Mouse (Mus musculus): Measurements from ENCODE around the gene Pcgf3. TPM values are rescaled to one million over a fixed set of nuclear protein-coding genes. Genes with fewer than 3 reads are reported as not detected.

Gene Pcgf3
- total RNA-seq, 2 experiments from 2014 or later, result 45.4 to 47.4 TPM

DNA sequence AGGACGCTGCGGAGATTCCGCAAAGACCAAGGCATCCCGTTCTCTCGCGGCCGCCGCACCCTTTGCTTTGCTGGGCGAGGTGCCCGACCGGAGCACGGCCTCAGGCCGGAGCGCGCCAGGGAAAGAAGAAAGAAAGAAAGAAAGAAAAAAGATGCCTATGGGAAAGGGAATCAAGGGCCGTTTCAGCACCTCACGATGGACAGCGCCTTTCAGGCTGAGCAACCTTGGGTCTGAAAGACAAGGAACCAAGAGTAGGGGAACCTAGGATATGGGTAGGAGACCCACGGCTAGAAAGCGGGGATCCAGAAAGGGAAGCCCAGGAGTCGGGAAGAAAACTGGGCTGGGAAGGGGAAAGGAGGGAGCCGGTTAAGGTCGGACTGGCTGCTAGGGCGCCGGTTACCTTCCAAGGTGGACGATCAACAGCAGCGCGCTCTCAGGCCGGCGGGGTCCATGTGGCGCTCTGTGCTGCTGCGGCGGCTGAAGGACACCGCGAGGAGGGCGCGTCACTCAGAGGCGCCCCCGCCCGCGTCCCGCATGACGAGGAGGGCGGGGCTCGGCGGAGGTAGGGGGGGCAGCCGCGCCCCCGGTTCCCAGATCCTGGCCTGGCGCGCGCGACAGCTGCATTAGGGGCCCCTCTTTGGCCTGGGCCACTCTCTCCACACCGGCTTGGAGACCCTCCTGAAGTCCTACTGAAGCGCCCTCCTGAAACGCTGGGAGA lies 88.6 kb downstream of the Pcgf3 start, which contains the start of gene Cplx1:
Gene Cplx1, minus strand, starts transcription at position 536 of the 718 bp plus-strand sequence.
- DNase-seq (ENCODE audit: low spot score in 2 of 2), result peak; percentile 69 to 73

DNA sequence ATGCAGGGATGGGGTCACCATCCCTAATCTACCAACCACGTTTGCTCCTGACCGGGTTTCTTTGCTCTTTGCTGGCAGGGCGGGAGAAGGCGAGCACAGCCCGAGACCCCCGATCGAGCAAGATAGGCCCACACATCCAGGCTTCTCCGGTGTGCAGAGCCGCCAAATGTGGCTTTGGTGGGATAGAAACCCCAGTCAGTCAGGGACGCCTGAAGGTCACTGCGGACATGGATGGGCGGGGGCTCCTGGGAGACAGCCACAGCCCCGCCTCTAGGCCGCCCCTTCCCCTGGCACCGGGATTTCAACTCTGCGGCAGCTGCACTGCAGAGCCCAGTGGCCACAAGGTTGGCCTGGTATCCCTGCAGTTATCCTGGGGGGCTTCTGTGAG lies 89.2 kb downstream of the Pcgf3 start:
- DNase-seq (ENCODE audit: low spot score in 2 of 2), result no peak

DNA sequence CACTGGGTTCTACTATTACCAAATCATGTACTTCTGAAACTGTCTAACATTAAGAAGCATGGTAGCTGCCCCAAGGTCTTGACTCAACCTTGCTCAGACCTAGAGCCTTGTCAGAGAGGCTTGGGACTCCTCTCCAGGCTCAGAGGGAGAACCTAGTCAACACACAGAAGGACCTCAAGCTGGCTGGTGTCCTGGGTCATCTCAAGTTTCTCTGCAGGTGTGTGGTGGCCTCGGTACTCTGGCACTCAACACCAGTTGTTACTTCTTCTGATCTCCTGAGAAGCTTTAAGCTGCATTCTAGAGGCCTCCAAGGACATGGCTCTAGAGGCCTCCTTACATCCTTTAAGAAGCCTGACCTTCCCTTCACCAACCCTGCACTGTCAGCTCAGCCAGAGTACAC lies 93.0 kb downstream of the Pcgf3 start:
- DNase-seq (ENCODE audit: low spot score in 2 of 2), result no peak

Other genes starting within 250 kb of the Pcgf3 start
- 10 to 100 TPM; 45.5 to 46.0 TPM for gene Dr1, start 192.3 kb upstream of the Pcgf3 start, total RNA-seq (2021)
- 10 to 100 TPM; 11.3 to 12.2 TPM for gene Pigg, start 148.6 kb upstream of the Pcgf3 start, total RNA-seq (2021)
- gene Gm42517, start 93.3 kb upstream of the Pcgf3 start, total RNA-seq (2021), result 10 to 100 TPM; 58.0 to 58.9 TPM
- under 1 TPM; 0.15 to 0.22 TPM for gene Pde6b, start 72.8 kb upstream of the Pcgf3 start, total RNA-seq (2021)
- 100 to 1,000 TPM; 253 to 278 TPM for gene Atp5k, start 26.8 kb upstream of the Pcgf3 start, total RNA-seq (2021)
- gene Mfsd7a, start 12.3 kb upstream of the Pcgf3 start, total RNA-seq (2021), result 1 to 10 TPM; 1.2 to 1.6 TPM
- 100 to 1,000 TPM; 575 to 577 TPM for gene Cplx1, start 88.8 kb downstream of the Pcgf3 start, total RNA-seq (2021)
- gene Gak, start 168.5 kb downstream of the Pcgf3 start, total RNA-seq (2021), result 10 to 100 TPM; 89.7 to 93.0 TPM
- 10 to 100 TPM; 38.5 to 41.3 TPM for gene Tmem175, start 168.5 kb downstream of the Pcgf3 start, total RNA-seq (2021)
- 10 to 100 TPM; 15.0 to 16.1 TPM for gene Idua, start 199.1 kb downstream of the Pcgf3 start, total RNA-seq (2021)
- 10 to 100 TPM; 45.4 to 46.9 TPM for gene Dgkq, start 208.4 kb downstream of the Pcgf3 start, total RNA-seq (2021)
- gene Slc26a1, start 214.3 kb downstream of the Pcgf3 start, total RNA-seq (2021), result 1 to 10 TPM in 1 of 2 experiments, under 1 TPM in 1; 0.96 to 1.4 TPM
- 10 to 100 TPM; 21.9 to 23.3 TPM for gene Fgfrl1, start 231.2 kb downstream of the Pcgf3 start, total RNA-seq (2021)